In the genomic region with DNA sequence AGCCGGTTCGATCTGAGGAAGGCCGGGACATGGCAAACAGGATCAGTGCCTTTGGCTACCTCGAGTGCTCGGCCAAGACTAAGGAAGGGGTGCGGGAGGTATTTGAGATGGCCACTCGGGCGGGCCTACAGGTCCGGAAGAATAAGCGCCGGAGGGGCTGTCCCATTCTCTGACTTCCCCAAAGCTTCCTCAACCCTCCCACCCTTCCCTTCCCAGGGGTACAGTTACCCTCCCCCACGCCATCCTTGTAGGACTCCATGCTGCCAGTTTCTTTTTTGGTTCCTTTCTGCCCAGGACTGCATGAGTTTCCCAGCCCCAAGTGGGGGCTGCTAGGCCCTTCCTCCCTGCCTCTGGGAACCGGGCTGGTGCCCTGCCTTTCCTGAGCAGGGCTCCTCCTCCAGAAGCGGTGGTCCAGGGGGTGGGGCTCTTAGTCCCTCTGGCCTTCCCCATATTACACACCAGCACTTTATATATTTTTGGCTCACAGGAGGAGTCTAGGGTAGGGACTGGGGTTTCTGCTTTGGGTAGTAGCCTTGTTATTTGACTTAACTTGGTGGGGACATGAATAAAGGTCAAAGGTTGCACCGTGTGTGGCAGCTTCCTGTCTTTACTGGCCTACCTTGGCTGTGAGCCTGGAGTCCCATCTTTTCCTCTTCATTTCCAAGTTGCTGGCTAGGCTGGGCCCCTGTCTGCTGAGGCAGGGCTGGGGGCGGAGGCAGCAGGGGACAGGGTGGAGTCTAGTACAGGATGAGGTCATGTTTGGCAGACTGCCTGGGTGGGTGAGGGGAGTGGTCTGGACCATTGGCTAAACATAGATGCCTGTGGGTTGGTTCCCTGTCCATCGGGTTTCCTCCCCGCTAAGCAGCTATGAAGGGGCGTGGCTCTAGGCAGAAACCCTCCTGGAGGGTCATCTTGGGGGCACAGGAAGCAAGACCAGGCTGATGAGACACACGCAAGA, we compare ENCODE assay signal across 8 mouse cellular contexts. TPM values are rescaled to one million over a fixed set of nuclear protein-coding genes. Genes with fewer than 3 reads are reported as not detected.
DNase-seq lines count a peak whose midpoint lies in the region; ATAC-seq and TF ChIP-seq lines count a peak whose summit lies in the region.

No protein-coding gene starts in this region.

- H3K4me1 ChIP-seq in embryonic facial prominence, embryonic 14.5 days (ENCODE audit: control insufficient read depth, insufficient read depth, low read length): peaks cover 53% of the 10 kb centered on the region
- H3K4me1 ChIP-seq in heart, embryonic 12.5 days (replicated peaks): peaks cover 68% of the 10 kb centered on the region
- peaks cover 77% of the 10 kb centered on the region for H3K4me1 ChIP-seq in kidney, embryonic 15.5 days
- peaks cover 15% of the 10 kb centered on the region for H3K4me1 ChIP-seq in liver, adult 2 months (ENCODE audit: control insufficient read depth, insufficient read depth, low read length)
- no peaks in the 10 kb centered on the region for H3K4me1 ChIP-seq in midbrain, postnatal 0 days (ENCODE audit: insufficient read depth, low read length)
- peaks cover 18% of the 10 kb centered on the region for H3K4me1 ChIP-seq in stomach, postnatal 0 days (replicated peaks; ENCODE audit: control insufficient read depth, insufficient read depth)

- H3K79me2 ChIP-seq in liver, adult 2 months (ENCODE audit: control insufficient read depth, insufficient read depth, low read length): no peaks in the 10 kb centered on the region

- H3K27ac ChIP-seq in embryonic facial prominence, embryonic 14.5 days (replicated peaks; ENCODE audit: low read depth, low read length): peak overlapping the region; percentile 79
- H3K27ac ChIP-seq in heart, embryonic 12.5 days (ENCODE audit: poor library complexity, severe bottlenecking): peak overlapping the region; percentile 95
- peak overlapping the region; percentile 91 for H3K27ac ChIP-seq in kidney, embryonic 15.5 days
- H3K27ac ChIP-seq in liver, adult 2 months (replicated peaks; ENCODE audit: insufficient read depth, low read depth, low read length): peak overlapping the region; percentile 32; the same call in 1 of the 2 replicates
- no peak overlapping the region for H3K27ac ChIP-seq in midbrain, postnatal 0 days (ENCODE audit: low read depth, low read length)
- peak overlapping the region; percentile 82 for H3K27ac ChIP-seq in stomach, postnatal 0 days (replicated peaks)

- H3K36me3 ChIP-seq in embryonic facial prominence, embryonic 14.5 days (ENCODE audit: control insufficient read depth, insufficient read depth, low read length): peaks cover 61% of the 10 kb centered on the region
- H3K36me3 ChIP-seq in heart, embryonic 12.5 days: peaks cover 61% of the 10 kb centered on the region
- H3K36me3 ChIP-seq in kidney, embryonic 15.5 days: peaks cover 63% of the 10 kb centered on the region
- peaks cover 3% of the 10 kb centered on the region; the same call in 1 of the 2 replicates for H3K36me3 ChIP-seq in liver, adult 2 months (ENCODE audit: control insufficient read depth, insufficient read depth, low read length)
- H3K36me3 ChIP-seq in midbrain, postnatal 0 days (ENCODE audit: insufficient read depth, low read length): peaks cover 18% of the 10 kb centered on the region
- H3K36me3 ChIP-seq in stomach, postnatal 0 days (ENCODE audit: control insufficient read depth, insufficient read depth, low read length): peaks cover 7% of the 10 kb centered on the region

- H3K4me3 ChIP-seq in embryonic facial prominence, embryonic 14.5 days (ENCODE audit: low read depth, low read length): 0 out of 2 replicates have a peak overlapping the region, but pooled peaks have one; percentile 3
- peak overlapping the region; percentile 12; the same call in 1 of the 2 replicates for H3K4me3 ChIP-seq in heart, embryonic 12.5 days
- H3K4me3 ChIP-seq in kidney, embryonic 15.5 days (replicated peaks): 0 out of 2 replicates have a peak overlapping the region, but pooled peaks have one; percentile 4
- H3K4me3 ChIP-seq in liver, adult 2 months (ENCODE audit: insufficient read depth, low read depth, low read length): no peak overlapping the region
- H3K4me3 ChIP-seq in midbrain, postnatal 0 days (ENCODE audit: low read depth, low read length): no peak overlapping the region
- no peak overlapping the region for H3K4me3 ChIP-seq in stomach, postnatal 0 days (ENCODE audit: low read depth, low read length)

- no peak for TF ChIP-seq CTCF in liver, adult 2 months (IDR thresholded peaks at IDR 0.05; ENCODE audit: low read depth, low read length)
- TF ChIP-seq CTCF in midbrain, postnatal 0 days (IDR thresholded peaks at IDR 0.05): no peak
- TF ChIP-seq CTCF in stomach, postnatal 0 days (IDR thresholded peaks at IDR 0.05; ENCODE audit: low read depth): no peak

- H3K9me3 ChIP-seq in embryonic facial prominence, embryonic 14.5 days (ENCODE audit: control insufficient read depth, low read length): no peaks in the 10 kb centered on the region
- H3K9me3 ChIP-seq in heart, embryonic 12.5 days (replicated peaks): no peaks in the 10 kb centered on the region
- H3K9me3 ChIP-seq in kidney, embryonic 15.5 days (replicated peaks): no peaks in the 10 kb centered on the region
- no peaks in the 10 kb centered on the region for H3K9me3 ChIP-seq in midbrain, postnatal 0 days (ENCODE audit: low read length)
- H3K9me3 ChIP-seq in stomach, postnatal 0 days (ENCODE audit: control insufficient read depth, low read length): no peaks in the 10 kb centered on the region

- 0 out of 2 replicates have a peak overlapping the region, but pooled peaks have one; percentile 30 for H3K9ac ChIP-seq in embryonic facial prominence, embryonic 14.5 days (ENCODE audit: low read depth, low read length)
- peak overlapping the region; percentile 38 for H3K9ac ChIP-seq in heart, embryonic 12.5 days
- no peak overlapping the region for H3K9ac ChIP-seq in kidney, embryonic 15.5 days
- no peak overlapping the region; the same call in 1 of the 2 replicates for H3K9ac ChIP-seq in liver, adult 2 months (ENCODE audit: low read depth, low read length)
- H3K9ac ChIP-seq in midbrain, postnatal 0 days (replicated peaks; ENCODE audit: low read length, poor library complexity, severe bottlenecking): no peak overlapping the region
- peak overlapping the region; percentile 27; the same call in 1 of the 2 replicates for H3K9ac ChIP-seq in stomach, postnatal 0 days (ENCODE audit: low read length)

- no peak for ATAC-seq in frontal cortex, adult (ENCODE audit: low TSS enrichment)
- ATAC-seq in embryonic facial prominence, embryonic 14.5 days (ENCODE audit: low read depth): peak; percentile 84
- peak; percentile 92 for ATAC-seq in heart, embryonic 12.5 days (ENCODE audit: insufficient number of reproducible peaks, low FRiP score)
- peak; percentile 89 for ATAC-seq in kidney, embryonic 15.5 days (replicated peaks; ENCODE audit: low FRiP score)
- ATAC-seq in midbrain, postnatal 0 days (ENCODE audit: low FRiP score): peak; percentile 70
- ATAC-seq in stomach, postnatal 0 days (ENCODE audit: low FRiP score, low TSS enrichment): peak; percentile 83

- 44% methylated on average over 20 of the region's 20 CpGs for WGBS in embryonic facial prominence, embryonic 14.5 days
- WGBS in heart, embryonic 12.5 days: 35% methylated on average over 20 of the region's 20 CpGs
- 46% methylated on average over 20 of the region's 20 CpGs for WGBS in kidney, embryonic 15.5 days
- 64% methylated on average over 20 of the region's 20 CpGs for WGBS in liver, adult 2 months
- WGBS in midbrain, postnatal 0 days: 63% methylated on average over 20 of the region's 20 CpGs
- 40% methylated on average over 20 of the region's 20 CpGs for WGBS in stomach, postnatal 0 days

- DNase-seq in frontal cortex, postnatal 10 days (ENCODE audit: low spot score in 2 of 2): peak; percentile 83 to 88
- peak; percentile 96 for DNase-seq in embryonic facial prominence, embryonic 14.5 days (ENCODE audit: low spot score)
- DNase-seq in liver, adult 2 months (ENCODE audit: extremely low read depth, low read depth, low spot score): peak; percentile 53
- peak; percentile 87 for DNase-seq in midbrain, postnatal 0 days (ENCODE audit: low spot score)
- DNase-seq in stomach, postnatal 0 days (ENCODE audit: low spot score): peak; percentile 95

- no peaks in the 10 kb centered on the region for H3K27me3 ChIP-seq in embryonic facial prominence, embryonic 14.5 days (replicated peaks; ENCODE audit: control insufficient read depth, insufficient read depth, low read length)
- no peaks in the 10 kb centered on the region for H3K27me3 ChIP-seq in heart, embryonic 12.5 days (replicated peaks)
- H3K27me3 ChIP-seq in kidney, embryonic 15.5 days: no peaks in the 10 kb centered on the region
- no peaks in the 10 kb centered on the region for H3K27me3 ChIP-seq in liver, adult 2 months (ENCODE audit: control insufficient read depth, insufficient read depth, low read length)
- 0 out of 2 replicates have a peak, but pooled peaks cover 5% of the 10 kb centered on the region for H3K27me3 ChIP-seq in midbrain, postnatal 0 days (ENCODE audit: insufficient read depth, low read length)
- no peaks in the 10 kb centered on the region for H3K27me3 ChIP-seq in stomach, postnatal 0 days (ENCODE audit: control insufficient read depth, insufficient read depth, low read length)

- H3K4me2 ChIP-seq in embryonic facial prominence, embryonic 14.5 days (ENCODE audit: low read depth, low read length): peak overlapping the region; percentile 33
- H3K4me2 ChIP-seq in heart, embryonic 12.5 days: peak overlapping the region; percentile 44
- H3K4me2 ChIP-seq in kidney, embryonic 15.5 days: peak overlapping the region; percentile 33
- H3K4me2 ChIP-seq in midbrain, postnatal 0 days (ENCODE audit: low read depth, low read length, poor library complexity, severe bottlenecking): no peak overlapping the region
- peak overlapping the region; percentile 3; the same call in 1 of the 2 replicates for H3K4me2 ChIP-seq in stomach, postnatal 0 days (replicated peaks; ENCODE audit: low read depth)

- no peak for TF ChIP-seq EP300 in stomach, postnatal 0 days (optimal IDR thresholded peaks at IDR 0.05)

- TF ChIP-seq POLR2A in liver, adult 2 months (IDR thresholded peaks at IDR 0.05; ENCODE audit: extremely low read depth, insufficient read depth, low read length): no peak

RNA-seq across cellular contexts. Expression of a gene that starts 6.0 kb away (rescaled TPM):
- polyA plus RNA-seq in embryonic facial prominence, embryonic 14.5 days (2014; fragmentation: Nextera tagmentation; extraction: Ambion mirVana): 183 and 198 TPM in 2 replicates
- 260 and 269 TPM in 2 replicates for polyA plus RNA-seq in heart, embryonic 12.5 days (2016; fragmentation: Nextera tagmentation; extraction: Ambion mirVana)
- polyA plus RNA-seq in kidney, embryonic 15.5 days (2015; fragmentation: Nextera tagmentation; extraction: Ambion mirVana): 131 and 135 TPM in 2 replicates
- total RNA-seq in liver, adult 2 months (2014; rRNA removed): 10.0 and 15.5 TPM in 2 replicates
- 9.1 and 11.7 TPM in 2 replicates for polyA plus RNA-seq in liver, adult 2 months (2012; rRNA removed)
- 35.2 and 50.9 TPM in 2 replicates for total RNA-seq in midbrain, postnatal 0 days (2014; rRNA removed)
- 39.9 and 44.8 TPM in 2 replicates for polyA plus RNA-seq in midbrain, postnatal 0 days (2015; fragmentation: Nextera tagmentation; extraction: Ambion mirVana)
- 126 and 130 TPM in 2 replicates for polyA plus RNA-seq in stomach, postnatal 0 days (2015; fragmentation: Nextera tagmentation; extraction: Ambion mirVana)

RNA-seq across cellular contexts. Expression of a gene that starts 12.5 kb away (rescaled TPM):
- polyA plus RNA-seq in embryonic facial prominence, embryonic 14.5 days (2014; fragmentation: Nextera tagmentation; extraction: Ambion mirVana): 0.24 and 0.68 TPM in 2 replicates
- 1.3 and 1.6 TPM in 2 replicates for polyA plus RNA-seq in heart, embryonic 12.5 days (2016; fragmentation: Nextera tagmentation; extraction: Ambion mirVana)
- polyA plus RNA-seq in kidney, embryonic 15.5 days (2015; fragmentation: Nextera tagmentation; extraction: Ambion mirVana): 0.06 and 0.10 TPM in 2 replicates
- total RNA-seq in liver, adult 2 months (2014; rRNA removed): under 0.01 and 0.07 TPM in 2 replicates
- polyA plus RNA-seq in liver, adult 2 months (2012; rRNA removed): 0.04 and 0.05 TPM in 2 replicates
- total RNA-seq in midbrain, postnatal 0 days (2014; rRNA removed): 0.09 and 0.11 TPM in 2 replicates
- not detected in 2 replicates for polyA plus RNA-seq in midbrain, postnatal 0 days (2015; fragmentation: Nextera tagmentation; extraction: Ambion mirVana)
- polyA plus RNA-seq in stomach, postnatal 0 days (2015; fragmentation: Nextera tagmentation; extraction: Ambion mirVana): 0.17 TPM in 1 of 2 replicates, not detected in the other

RNA-seq across cellular contexts. Expression of a gene that starts 13.3 kb away (rescaled TPM):
- 3.4 and 3.7 TPM in 2 replicates for polyA plus RNA-seq in embryonic facial prominence, embryonic 14.5 days (2014; fragmentation: Nextera tagmentation; extraction: Ambion mirVana)
- polyA plus RNA-seq in heart, embryonic 12.5 days (2016; fragmentation: Nextera tagmentation; extraction: Ambion mirVana): 39.2 and 39.3 TPM in 2 replicates
- polyA plus RNA-seq in kidney, embryonic 15.5 days (2015; fragmentation: Nextera tagmentation; extraction: Ambion mirVana): 6.5 and 6.9 TPM in 2 replicates
- 0.28 and 0.54 TPM in 2 replicates for total RNA-seq in liver, adult 2 months (2014; rRNA removed)
- polyA plus RNA-seq in liver, adult 2 months (2012; rRNA removed): 0.65 and 1.4 TPM in 2 replicates
- total RNA-seq in midbrain, postnatal 0 days (2014; rRNA removed): 0.22 and 0.76 TPM in 2 replicates
- polyA plus RNA-seq in midbrain, postnatal 0 days (2015; fragmentation: Nextera tagmentation; extraction: Ambion mirVana): 1.2 and 1.3 TPM in 2 replicates
- polyA plus RNA-seq in stomach, postnatal 0 days (2015; fragmentation: Nextera tagmentation; extraction: Ambion mirVana): 2.4 and 2.8 TPM in 2 replicates

RNA-seq across cellular contexts. Expression of a gene that starts 24.2 kb away (rescaled TPM):
- polyA plus RNA-seq in embryonic facial prominence, embryonic 14.5 days (2014; fragmentation: Nextera tagmentation; extraction: Ambion mirVana): 38.1 and 44.6 TPM in 2 replicates
- 43.4 and 45.0 TPM in 2 replicates for polyA plus RNA-seq in heart, embryonic 12.5 days (2016; fragmentation: Nextera tagmentation; extraction: Ambion mirVana)
- polyA plus RNA-seq in kidney, embryonic 15.5 days (2015; fragmentation: Nextera tagmentation; extraction: Ambion mirVana): 62.9 and 66.5 TPM in 2 replicates
- total RNA-seq in liver, adult 2 months (2014; rRNA removed): 9.3 and 12.4 TPM in 2 replicates
- 11.6 and 15.9 TPM in 2 replicates for polyA plus RNA-seq in liver, adult 2 months (2012; rRNA removed)
- total RNA-seq in midbrain, postnatal 0 days (2014; rRNA removed): 7.9 and 18.2 TPM in 2 replicates
- polyA plus RNA-seq in midbrain, postnatal 0 days (2015; fragmentation: Nextera tagmentation; extraction: Ambion mirVana): 6.1 and 7.7 TPM in 2 replicates
- 28.1 and 30.4 TPM in 2 replicates for polyA plus RNA-seq in stomach, postnatal 0 days (2015; fragmentation: Nextera tagmentation; extraction: Ambion mirVana)

Comparison
In these comparisons a context has a peak if more than half of its experiments do, and no peak if none do; other contexts are left out.
1. H3K4me3 ChIP-seq: peak in embryonic facial prominence, embryonic 14.5 days (single experiment), heart, embryonic 12.5 days (single experiment) and kidney, embryonic 15.5 days (single experiment); none in liver, adult 2 months (single experiment), midbrain, postnatal 0 days (single experiment) and stomach, postnatal 0 days (single experiment).
2. H3K9ac ChIP-seq: peak in embryonic facial prominence, embryonic 14.5 days (single experiment), heart, embryonic 12.5 days (single experiment) and stomach, postnatal 0 days (single experiment); none in kidney, embryonic 15.5 days (single experiment), liver, adult 2 months (single experiment) and midbrain, postnatal 0 days (single experiment).
3. Peak in every context shown above with its lines, with median percentiles within 50 percentile points of each other: DNase-seq.